Mouse (Mus musculus): ENCODE measurements around the gene Triap1.

Gene Triap1

GRCm38 (mm10) chr5:115391935-115392334, 50.9 kb downstream of the Triap1 start:
- in situ Hi-C loops (cut with MboI; ENCODE audit: low sequenced_read_pairs), result no loop called here

GRCm38 (mm10) chr5:115392969-115393368, 51.9 kb downstream of the Triap1 start:
- in situ Hi-C loops (cut with MboI; ENCODE audit: low sequenced_read_pairs), result no loop called here

Measured in CH12F3 (cell line).